Mouse (Mus musculus) G1E-ER4 (cell line): Measurements from ENCODE around the gene Igdcc3. TPM values are rescaled to one million over a fixed set of nuclear protein-coding genes. Genes with fewer than 3 reads are reported as not detected.

ENCODE experiments used
- GATA1 ChIP-seq: IDR thresholded peaks from one replicate; pipeline ENCODE4 v1.8.0; 2012; ENCODE audit warnings: low read length, inconsistent platforms
- polyA plus RNA-seq: library from polyadenylated mRNA; stranded (reverse); fragments of >175 nt; gene quantifications from 2 replicates; pipeline ENCODE4 v1.2.3, GENCODE M21; 2012

The Igdcc3 gene
- polyA plus RNA-seq, 1 experiment: not detected

DNA sequence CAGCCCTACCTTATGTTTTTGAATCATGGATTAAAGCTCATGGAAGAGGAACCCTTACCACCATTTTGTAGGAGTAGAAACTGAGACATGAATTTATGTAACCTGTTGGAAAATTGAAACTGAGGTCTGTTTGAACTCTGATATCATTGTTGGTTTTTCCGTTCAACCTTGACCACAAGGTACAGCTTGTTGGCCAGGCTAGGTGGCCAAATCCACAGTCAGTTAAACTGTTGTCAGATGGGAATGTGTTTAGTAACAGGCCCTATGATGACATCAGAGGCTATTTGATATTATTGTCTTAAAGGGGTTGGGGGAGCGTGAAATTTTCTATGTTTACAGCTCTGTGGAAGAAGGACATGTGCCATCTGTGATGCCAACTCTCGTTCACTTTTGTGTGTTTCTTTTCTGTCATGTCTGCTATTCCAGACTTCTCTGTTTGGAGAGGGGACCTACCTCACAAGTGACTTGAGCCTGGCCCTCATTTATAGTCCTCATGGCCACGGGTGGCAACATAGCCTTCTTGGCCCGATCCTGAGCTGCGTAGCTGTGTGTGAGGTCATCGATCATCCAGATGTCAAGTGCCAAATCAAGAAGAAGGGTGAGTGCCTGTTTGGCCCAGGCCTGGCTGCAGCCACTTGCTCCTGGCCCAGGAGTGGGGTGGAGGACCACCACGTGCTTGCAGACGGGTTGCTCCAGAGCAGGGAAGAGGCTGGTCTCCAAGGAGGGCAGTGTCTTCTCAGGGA, 92.4 kb downstream of the Igdcc3 start:
- no peak for TF ChIP-seq GATA1

DNA sequence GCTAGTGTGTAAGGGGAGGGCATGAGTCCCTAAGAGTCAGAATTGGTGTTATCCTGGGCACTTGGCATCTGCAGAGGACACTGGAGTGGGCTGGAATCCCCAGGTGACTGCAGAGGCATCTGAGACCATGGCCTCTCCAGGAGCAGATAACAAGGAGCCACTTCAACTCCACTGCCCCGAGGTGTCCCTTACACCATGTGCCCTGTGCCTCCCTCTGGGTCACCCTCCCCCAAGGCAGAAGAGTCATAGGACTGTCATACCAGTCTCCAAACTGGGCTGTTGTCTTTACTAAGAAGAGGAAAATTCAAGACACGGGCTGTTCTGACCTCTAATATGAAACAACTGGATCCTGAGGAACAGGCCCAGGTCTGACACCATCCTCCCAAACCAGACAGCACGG, 93.7 kb downstream of the Igdcc3 start:
- no peak for TF ChIP-seq GATA1

Other genes starting within 250 kb of the Igdcc3 start
- gene Slc24a1, start 189.6 kb upstream of the Igdcc3 start, polyA plus RNA-seq: 0.01 TPM in 1 of 2 replicates, not detected in the other
- gene Ints14, start 180.3 kb upstream of the Igdcc3 start, polyA plus RNA-seq: 37.6 and 48.5 TPM in 2 replicates
- 3.7 and 5.0 TPM in 2 replicates for gene Hacd3, start 119.5 kb upstream of the Igdcc3 start, polyA plus RNA-seq
- 11.3 and 14.5 TPM in 2 replicates for gene Dpp8, start 108.8 kb upstream of the Igdcc3 start, polyA plus RNA-seq
- gene Igdcc4, start 39.7 kb upstream of the Igdcc3 start, polyA plus RNA-seq: 0.01 TPM in 1 of 2 replicates, not detected in the other
- gene Parp16, start 54.2 kb downstream of the Igdcc3 start, polyA plus RNA-seq: 10.1 and 14.4 TPM in 2 replicates
- not detected in 2 replicates for gene Cilp, start 124.0 kb downstream of the Igdcc3 start, polyA plus RNA-seq
- gene Clpx, start 153.1 kb downstream of the Igdcc3 start, polyA plus RNA-seq: 19.2 and 25.8 TPM in 2 replicates
- 29.8 and 42.2 TPM in 2 replicates for gene Pdcd7, start 204.9 kb downstream of the Igdcc3 start, polyA plus RNA-seq
- gene Ubap1l, start 219.9 kb downstream of the Igdcc3 start, polyA plus RNA-seq: 0.05 and 0.08 TPM in 2 replicates